Mouse (Mus musculus): ENCODE results near the gene Hoxd10. TPM values are rescaled to one million over a fixed set of nuclear protein-coding genes. Genes with fewer than 3 reads are reported as not detected.

The Hoxd10 gene
- total RNA-seq, 2 experiments from 2014 or later, result not detected

GRCm38 (mm10) chr2:74661685-74662084 is 30.0 kb upstream of the Hoxd10 start:
- DNase-seq (ENCODE audit: low spot score), result no peak
- intact Hi-C loops (cut with DNase I), result loop anchor here (2.0 to 10.0 kb wide), 4 partner anchors 361 to 1387 kb away; partner anchors contain the start of genes Chn1 and Sp9

- intact Hi-C loops (cut with DNase I), result loop anchor here (2.0 to 10.0 kb wide), 4 partner anchors 363 to 1389 kb away; partner anchors contain the start of genes Chn1 and Sp9
- DNase-seq (ENCODE audit: low spot score), result no peak
These were observed 28.3 kb upstream of the Hoxd10 start for GRCm38 (mm10) chr2:74663291-74663925.

GRCm38 (mm10) chr2:74666411-74666810 is 25.3 kb upstream of the Hoxd10 start:
- no peak for DNase-seq (ENCODE audit: low spot score)
- intact Hi-C loops (cut with DNase I), result loop anchor here (1.0 to 10.0 kb wide), 3 partner anchors 598 to 1392 kb away; partner anchors contain the start of genes Chn1 and Sp9

- no peak for DNase-seq (ENCODE audit: low spot score)
- intact Hi-C loops (cut with DNase I), result loop anchor here (10.0 kb wide), 2 partner anchors 893 to 1393 kb away; partner anchors contain the start of genes Chn1 and Sp9
These were observed 24.4 kb upstream of the Hoxd10 start for GRCm38 (mm10) chr2:74667191-74667841.

- intact Hi-C loops (cut with DNase I), result loop anchor here (10.0 kb wide), 2 partner anchors 893 to 1393 kb away; partner anchors contain the start of genes Chn1 and Sp9
- DNase-seq (ENCODE audit: low spot score), result no peak
These were observed 23.8 kb upstream of the Hoxd10 start, which contains the start of gene Hoxd13 for GRCm38 (mm10) chr2:74667842-74668357. Gene Hoxd13, plus strand, starts transcription at chr2:74668310.

- no peak for DNase-seq (ENCODE audit: low spot score)
- intact Hi-C loops (cut with DNase I), result loop anchor here (10.0 kb wide), 2 partner anchors 894 to 1394 kb away; partner anchors contain the start of genes Chn1 and Sp9
These were observed 23.1 kb upstream of the Hoxd10 start for GRCm38 (mm10) chr2:74668370-74669229.

GRCm38 (mm10) chr2:74669230-74669578 is 22.5 kb upstream of the Hoxd10 start:
- DNase-seq (ENCODE audit: low spot score), result no peak
- intact Hi-C loops (cut with DNase I), result loop anchor here (10.0 kb wide), 2 partner anchors 894 to 1394 kb away; partner anchors contain the start of genes Chn1 and Sp9

- intact Hi-C loops (cut with DNase I), result loop anchor here (5.0 to 10.0 kb wide), 3 partner anchors 895 to 1395 kb away; partner anchors contain the start of genes Chn1, Chrna1 and Sp9
- no peak for DNase-seq (ENCODE audit: low spot score)
These were observed 22.0 kb upstream of the Hoxd10 start for GRCm38 (mm10) chr2:74669650-74670235.

- DNase-seq (ENCODE audit: low spot score), result no peak
- intact Hi-C loops (cut with DNase I), result loop anchor here (5.0 kb wide), 1 partner anchor 1088 kb away; the partner anchor contains the start of gene Chrna1
These were observed 21.0 kb upstream of the Hoxd10 start for GRCm38 (mm10) chr2:74670632-74671188.

GRCm38 (mm10) chr2:74671847-74672246 is 19.9 kb upstream of the Hoxd10 start:
- intact Hi-C loops (cut with DNase I), result loop anchor here (2.0 to 5.0 kb wide), 2 partner anchors 705 to 1090 kb away; partner anchors contain the start of gene Chrna1
- no peak for DNase-seq (ENCODE audit: low spot score)

GRCm38 (mm10) chr2:74672481-74673362 is 19.0 kb upstream of the Hoxd10 start:
- DNase-seq (ENCODE audit: low spot score), result no peak
- intact Hi-C loops (cut with DNase I), result loop anchor here (2.0 to 5.0 kb wide), 2 partner anchors 706 to 1090 kb away; partner anchors contain the start of gene Chrna1

- intact Hi-C loops (cut with DNase I), result loop anchor here (2.0 to 5.0 kb wide), 2 partner anchors 707 to 1092 kb away; partner anchors contain the start of gene Chrna1
- DNase-seq (ENCODE audit: low spot score), result no peak
These were observed 17.8 kb upstream of the Hoxd10 start for GRCm38 (mm10) chr2:74673835-74674425.

- intact Hi-C loops (cut with DNase I), result loop anchor here (5.0 kb wide), 1 partner anchor 1093 kb away; the partner anchor contains the start of gene Chrna1
- no peak for DNase-seq (ENCODE audit: low spot score)
These were observed 16.7 kb upstream of the Hoxd10 start, which contains the start of gene Hoxd12 for GRCm38 (mm10) chr2:74674881-74675665. Gene Hoxd12, plus strand, starts transcription at chr2:74675013.

- no peak for DNase-seq (ENCODE audit: low spot score)
- intact Hi-C loops (cut with DNase I), result no loop called here
These were observed 15.9 kb upstream of the Hoxd10 start for GRCm38 (mm10) chr2:74675666-74676282.

GRCm38 (mm10) chr2:74676376-74677052 is 15.2 kb upstream of the Hoxd10 start:
- intact Hi-C loops (cut with DNase I), result no loop called here
- no peak for DNase-seq (ENCODE audit: low spot score)
